Mouse (Mus musculus) cerebellum, adult 11 months (tissue): Measurements from ENCODE around the gene Bcor.

ENCODE experiments used
- DNase-seq: peaks from one replicate; pipeline ENCODE4 v3.0.0; 2022

Bcor gene

GRCm38 (mm10) chrX:12062121-12062931 is 97.8 kb downstream of the Bcor start:
- no peak for DNase-seq

DNA sequence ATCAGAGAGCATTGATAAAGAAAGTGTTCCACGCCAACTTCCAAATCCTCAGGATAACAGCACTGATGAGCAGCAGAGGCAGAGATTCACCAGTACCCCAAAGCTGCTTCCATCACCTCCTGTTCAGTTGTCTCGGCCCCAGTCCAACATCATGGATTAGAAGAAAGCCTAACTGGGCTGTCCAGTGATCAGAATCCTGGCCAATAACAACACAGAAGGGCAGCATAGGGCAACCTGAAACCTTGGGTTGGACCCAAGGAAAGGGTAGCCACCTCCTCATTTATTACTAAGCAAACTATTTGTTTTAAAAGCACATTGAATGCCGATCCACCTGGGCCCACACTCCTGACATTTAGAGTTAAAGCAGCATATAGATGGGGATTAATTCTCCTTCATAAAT is 99.3 kb downstream of the Bcor start:
- DNase-seq: no peak

DNA sequence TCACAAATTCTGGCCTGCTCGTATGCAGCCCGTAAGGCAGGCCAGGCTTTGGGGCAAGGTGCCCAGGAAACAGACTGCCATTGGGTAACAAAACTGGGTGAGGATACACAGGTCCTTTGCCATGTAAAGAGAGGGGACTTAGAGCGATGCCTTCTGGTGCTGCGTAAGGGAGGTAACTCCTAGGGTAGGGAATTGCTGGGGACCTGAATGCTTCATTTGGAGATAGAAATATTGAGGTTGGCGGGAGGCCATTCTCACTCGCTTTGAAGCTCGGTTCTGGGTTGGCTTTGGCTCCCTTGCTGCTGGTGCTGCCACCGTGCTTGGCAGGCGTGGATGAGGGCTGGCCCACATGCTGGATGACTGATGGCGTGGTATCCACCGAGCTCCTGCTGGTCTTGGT is 102.9 kb downstream of the Bcor start:
- peak; percentile 42 for DNase-seq

- DNase-seq: no peak
Measured at GRCm38 (mm10) chrX:12053315-12053914, 106.7 kb downstream of the Bcor start.

DNA sequence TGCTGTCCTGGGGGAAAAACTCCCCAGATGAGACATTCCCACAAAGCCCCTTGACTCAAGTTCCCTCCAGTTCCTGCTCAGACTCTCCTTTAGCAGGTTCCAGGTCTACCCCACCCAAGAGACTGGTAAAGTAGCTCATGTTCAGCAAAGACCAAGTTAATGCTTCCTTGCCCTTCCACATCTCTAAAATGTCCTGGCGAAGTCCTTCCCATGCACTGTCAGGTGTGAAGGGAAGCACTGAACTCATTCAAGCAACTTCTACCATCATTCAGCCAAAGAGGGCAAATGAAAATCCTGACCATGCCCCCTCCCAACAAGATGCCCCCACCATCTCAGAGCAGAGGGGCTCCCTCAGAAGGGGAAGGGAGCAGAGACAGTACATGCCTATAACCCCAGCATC is 107.5 kb downstream of the Bcor start:
- no peak for DNase-seq

- DNase-seq: no peak
Measured at GRCm38 (mm10) chrX:12048721-12049120, 111.4 kb downstream of the Bcor start.

GRCm38 (mm10) chrX:12048166-12048565 is 112.0 kb downstream of the Bcor start:
- DNase-seq: no peak

DNA sequence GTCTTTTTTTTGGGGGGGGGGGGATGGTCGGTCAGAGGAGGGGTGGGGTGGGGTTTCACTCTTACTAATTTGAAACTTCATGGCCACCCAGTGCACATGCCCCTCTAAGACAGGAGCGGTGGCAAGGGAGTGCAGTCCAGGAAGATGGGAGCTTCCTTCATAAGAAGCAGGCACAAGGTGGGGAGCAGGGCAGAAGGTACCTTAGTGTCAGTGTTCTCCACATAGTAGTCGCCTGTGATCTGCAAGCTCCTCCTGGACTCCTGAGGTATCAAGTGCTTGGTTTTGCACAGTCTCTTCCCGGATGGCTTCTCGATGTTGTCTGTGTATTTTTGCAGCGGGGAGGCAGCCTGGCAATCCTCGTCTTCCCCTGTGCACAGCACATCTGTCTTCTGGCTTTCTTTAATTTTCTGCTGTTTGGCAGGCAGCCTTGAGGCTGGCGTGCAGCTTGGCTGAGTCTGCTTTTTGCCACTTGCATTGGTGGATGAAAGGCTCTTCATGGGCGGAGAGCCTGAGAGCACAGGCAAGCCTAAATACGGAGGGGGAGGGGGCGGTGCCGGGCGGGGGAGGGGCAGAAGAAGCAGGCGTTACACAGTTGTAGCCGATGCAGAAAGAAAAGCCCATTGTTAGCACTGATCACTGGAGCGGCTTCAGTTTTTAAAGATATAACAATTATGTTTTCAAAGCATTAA is 112.8 kb downstream of the Bcor start:
- DNase-seq: no peak

DNA sequence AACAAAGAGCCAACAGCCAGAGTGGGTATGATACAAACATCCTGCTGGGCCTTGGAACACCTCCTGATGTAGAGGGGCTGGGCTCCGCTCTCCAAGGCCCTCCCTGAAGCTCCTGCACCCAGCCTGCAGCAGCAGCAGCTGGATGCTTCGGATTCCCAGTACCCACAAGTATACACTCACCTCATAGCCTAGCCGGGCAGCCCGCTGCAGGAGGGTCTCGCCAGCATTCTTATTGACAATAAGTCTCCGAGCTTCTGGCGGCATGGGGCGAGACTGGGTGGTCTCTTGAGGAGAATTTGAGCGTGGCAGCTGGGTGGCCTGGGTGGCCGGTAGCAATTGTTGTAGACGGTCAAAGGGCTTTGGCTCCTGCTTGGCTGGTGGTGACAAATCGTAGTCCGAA is 113.5 kb downstream of the Bcor start:
- no peak for DNase-seq

- no peak for DNase-seq
Measured at GRCm38 (mm10) chrX:12043352-12043751, 116.8 kb downstream of the Bcor start.

- no peak for DNase-seq
Measured at GRCm38 (mm10) chrX:12041453-12041852, 118.7 kb downstream of the Bcor start.

DNA sequence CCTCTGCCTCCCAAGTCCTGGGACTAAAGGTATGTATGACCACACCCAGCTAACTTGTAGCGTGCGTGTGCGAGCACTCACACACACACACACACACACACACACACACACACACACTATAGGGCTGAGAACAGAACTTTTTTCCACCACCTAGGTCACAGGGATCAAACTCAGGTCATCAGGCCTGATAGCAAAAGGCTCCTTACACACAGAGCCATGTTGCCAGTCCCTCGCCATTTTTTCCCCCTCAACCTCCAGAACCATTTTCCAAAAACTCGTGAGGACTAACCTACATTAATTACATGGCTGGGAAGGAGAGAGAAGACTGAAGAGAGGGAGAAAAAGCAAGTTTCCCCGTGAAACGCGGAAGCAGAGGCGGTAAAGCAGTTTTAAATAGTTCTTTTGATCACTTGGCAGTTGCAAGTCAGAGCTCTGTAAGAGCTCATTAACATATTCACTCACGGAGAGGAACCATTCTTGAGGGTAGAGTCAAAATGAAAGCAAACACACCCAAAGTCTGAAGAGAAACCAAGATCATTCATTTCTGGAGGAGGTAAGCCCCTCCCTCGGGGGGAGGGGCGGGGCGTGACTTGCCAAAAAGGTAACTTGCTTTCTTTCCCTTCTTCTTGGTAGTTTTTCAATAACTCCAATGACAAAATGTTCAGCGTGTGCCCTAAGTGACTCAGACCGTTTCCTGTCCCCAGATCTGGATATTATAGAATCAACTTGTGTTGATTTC is 145.3 kb downstream of the Bcor start:
- DNase-seq: no peak

DNA sequence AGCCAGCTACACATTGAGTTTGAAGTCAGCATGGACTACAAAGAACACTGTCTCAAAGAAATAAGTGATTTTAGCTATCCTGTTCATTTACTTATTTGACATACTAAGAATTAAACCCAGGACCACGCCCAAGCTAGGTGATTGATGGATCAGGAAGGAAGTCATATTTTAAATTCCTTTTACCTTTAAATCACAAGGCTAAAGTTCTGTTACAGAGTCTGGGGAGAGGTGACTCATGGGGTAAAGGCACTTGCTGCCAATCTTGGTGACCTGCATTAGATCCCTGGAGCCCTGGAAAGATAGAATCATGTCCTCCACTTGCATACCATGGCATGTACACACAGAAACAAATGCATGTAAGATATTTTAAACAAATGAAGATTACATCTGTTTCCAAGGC is 149.5 kb downstream of the Bcor start:
- DNase-seq: no peak

DNA sequence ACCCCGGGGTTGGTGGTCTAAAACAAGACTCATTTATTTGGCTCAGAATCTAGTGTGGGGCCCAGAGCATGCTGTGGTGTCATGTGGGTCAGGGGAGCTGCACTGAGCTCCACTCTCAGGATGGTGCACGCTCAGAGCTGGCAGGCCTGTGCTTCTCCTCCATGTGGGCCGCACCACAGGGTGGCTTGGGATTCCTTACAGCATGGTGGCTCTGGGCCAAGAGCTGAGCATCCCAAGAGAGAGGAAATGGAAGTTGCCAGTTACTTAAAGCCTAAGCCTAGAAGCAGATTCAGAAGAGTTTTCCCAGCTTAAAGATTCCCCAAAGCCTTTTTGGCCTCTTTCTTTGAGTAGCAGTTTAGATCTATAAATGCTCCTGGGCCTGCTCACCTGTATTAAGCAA is 151.1 kb downstream of the Bcor start:
- no peak for DNase-seq

DNA sequence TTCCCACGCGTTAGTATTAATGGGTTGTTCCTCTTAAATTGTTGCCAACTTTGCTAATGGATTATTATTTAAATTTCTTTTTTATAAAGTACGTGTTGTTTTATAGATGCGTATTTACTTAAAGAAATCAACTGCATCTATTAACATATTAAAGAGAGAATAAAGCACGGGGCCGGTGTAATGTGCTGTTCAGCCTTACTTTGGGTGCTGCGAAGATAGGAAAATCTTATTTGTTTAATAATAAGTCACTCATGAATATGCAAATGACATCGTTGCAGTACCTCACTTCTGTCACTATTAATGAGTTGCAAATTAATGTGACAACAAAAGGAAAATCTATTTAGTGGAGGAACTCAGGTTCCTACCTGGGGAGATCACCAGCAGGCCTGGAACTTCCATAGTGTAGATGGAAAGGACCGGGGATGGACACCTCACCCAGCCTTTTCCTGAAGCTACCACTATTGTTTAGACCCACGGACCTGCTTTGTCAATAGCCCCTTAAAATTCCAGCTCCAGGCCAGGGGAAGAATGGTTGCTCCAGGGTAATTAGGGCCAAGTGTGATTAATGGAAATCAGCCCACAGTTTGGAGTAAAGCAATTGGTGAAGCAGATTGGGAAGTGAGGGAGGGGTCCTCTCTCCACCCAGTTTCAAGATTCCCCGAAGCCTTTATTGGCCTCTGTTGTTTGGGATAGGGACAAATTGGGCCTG is 152.2 kb downstream of the Bcor start:
- DNase-seq: no peak

DNA sequence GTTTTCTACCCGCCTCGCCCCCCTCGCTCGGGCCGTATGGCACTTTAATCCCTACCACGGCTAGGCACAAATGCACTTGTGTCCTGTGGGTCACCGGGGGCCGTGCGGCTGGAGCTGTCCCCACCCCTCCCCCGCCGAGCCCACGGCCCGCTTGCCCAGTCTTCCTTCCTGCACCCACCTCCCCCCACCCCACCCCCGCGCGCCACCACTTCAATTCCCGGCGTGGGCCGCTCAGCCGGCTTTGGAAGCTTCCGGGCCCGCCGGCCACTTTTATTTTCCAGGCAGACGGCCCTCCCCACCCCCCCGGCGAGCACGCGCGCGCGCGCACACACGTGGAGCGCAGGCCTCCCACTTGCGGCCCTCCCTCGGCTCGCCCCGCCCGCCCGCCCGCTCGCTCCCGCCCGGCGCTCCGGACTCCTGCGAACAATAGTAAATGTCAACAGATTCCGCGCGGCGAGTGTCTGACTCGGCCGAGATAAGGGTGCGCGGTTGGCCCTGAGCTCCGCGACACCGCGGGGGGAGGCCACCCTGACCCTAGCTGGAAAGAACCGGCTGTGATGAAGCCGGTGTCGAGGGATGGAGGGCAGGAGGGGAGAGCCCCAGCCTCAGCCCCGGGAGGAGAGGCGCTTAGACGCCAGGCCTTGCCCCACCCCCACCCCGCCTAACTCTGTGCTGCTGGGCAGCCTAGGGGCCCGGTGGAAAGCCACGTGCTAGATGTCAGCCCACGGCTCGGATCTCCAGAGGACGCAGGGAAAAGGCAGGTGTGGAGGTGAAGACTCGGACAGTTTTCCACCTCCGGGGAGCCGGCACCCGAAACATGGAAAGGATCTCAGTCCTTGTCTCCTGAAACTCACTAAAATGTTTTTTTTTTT is 153.0 kb downstream of the Bcor start:
- peak; percentile 31 for DNase-seq

DNA sequence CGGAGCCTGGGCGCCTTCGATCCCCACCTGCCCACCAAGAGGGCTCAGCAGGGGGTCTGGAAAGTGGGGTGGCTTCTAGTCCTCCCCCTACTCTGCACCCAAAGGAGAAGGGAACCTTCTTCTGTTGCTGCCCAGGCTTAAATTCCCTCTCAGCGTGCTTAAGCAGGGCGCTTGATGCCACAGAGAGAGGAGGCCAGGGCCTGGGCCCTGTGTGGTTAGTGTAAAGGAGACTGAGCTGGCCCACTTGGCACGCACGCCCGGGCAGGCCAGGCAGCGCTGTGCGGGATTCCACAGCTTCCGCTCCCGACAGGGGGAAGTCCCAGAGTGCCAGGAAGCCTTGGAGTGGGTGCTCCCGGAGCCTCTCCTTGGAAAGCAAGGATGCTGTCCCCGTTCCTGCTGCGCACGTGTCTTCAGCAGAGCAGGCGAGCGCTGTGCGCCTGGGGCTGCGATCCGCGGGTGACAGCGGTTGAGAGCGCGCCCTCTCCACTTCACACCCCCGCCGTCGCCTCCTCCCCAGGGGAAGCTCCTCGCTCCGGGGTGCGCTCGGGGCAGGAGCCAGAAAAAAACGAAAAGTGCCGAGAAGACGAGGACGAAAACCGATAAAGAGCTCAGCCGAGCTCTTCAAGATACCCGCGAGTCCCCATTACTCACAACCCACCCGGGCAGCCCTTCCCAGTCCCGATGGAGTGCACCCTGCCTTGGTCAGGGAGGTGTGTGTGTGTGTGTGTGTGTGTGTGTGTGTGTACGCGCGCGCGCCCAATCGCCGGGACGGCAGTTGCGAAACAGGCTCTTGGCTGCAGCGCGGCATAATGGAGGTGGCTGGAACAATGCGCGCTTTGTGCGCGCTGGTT is 153.9 kb downstream of the Bcor start:
- DNase-seq: peak; percentile 29

- no peak for DNase-seq
Measured at GRCm38 (mm10) chrX:12005181-12006030, 154.7 kb downstream of the Bcor start.

- DNase-seq: no peak
Measured at GRCm38 (mm10) chrX:12004416-12004815, 155.7 kb downstream of the Bcor start.

- DNase-seq: no peak
Measured at GRCm38 (mm10) chrX:12003947-12004346, 156.2 kb downstream of the Bcor start.
